Mouse (Mus musculus) ES-E14 (cell line): ENCODE measurements around the gene Jade1.

ENCODE experiments used
- ZC3H11A ChIP-seq: IDR thresholded peaks from 2 replicates; pipeline ENCODE4 v1.6.1; 2012; ENCODE audit warnings: low read depth, mild to moderate bottlenecking, inconsistent platforms, low read length, borderline replicate concordance
- ZNF384 ChIP-seq: IDR thresholded peaks from 2 replicates; pipeline ENCODE4 v1.6.1; 2012; ENCODE audit warnings: low read depth, low read length, inconsistent platforms

DNA sequence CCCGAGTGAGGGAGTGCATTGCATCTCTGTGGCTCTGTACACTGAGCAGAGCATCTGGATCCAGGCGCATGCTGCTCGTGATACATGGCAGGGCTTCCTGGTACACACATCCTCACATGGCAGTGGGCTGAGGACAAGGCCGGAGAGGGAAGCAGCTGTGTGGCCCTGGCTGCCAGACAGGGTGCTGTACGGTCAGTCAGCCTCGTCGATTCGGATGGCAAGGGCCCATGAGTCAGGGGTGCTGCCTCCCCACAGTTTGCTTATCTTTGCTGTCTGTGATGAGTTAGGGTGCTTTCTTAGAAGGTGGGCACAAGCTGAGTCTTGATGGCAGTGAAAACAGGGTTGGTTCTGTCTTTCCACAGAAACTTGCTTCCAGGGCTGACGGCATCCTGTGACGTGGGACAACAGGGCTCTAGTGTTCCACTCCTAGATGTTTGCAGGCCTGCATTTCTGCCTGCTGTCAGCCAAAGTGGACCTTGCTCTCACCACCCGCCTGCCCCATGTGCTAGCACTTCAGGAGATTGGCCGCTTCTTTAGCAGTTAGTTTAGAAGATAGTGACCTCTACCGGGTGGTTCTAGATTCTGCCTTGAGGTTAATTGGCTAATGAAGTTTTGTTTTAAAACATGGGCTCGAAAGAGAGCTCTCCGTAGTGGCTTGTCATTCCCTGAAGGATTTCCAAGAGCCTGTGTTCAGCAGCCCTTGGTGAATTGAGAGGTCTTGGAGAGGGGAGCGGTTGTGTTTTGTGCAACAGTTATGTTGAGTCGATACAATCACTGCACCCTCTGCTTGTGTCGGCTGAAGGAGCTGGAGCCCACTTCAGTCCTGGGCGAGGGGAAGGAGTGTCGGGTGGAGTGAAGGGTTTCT, 35.4 kb downstream of the Jade1 start:
- no peak for TF ChIP-seq ZNF384
- TF ChIP-seq ZC3H11A = no peak
